Mouse (Mus musculus) thymus, adult 2 months (tissue): ENCODE data around the gene Ednrb.

Experiments
- CTCF ChIP-seq: fragments of 200-500 bp; IDR thresholded peaks from 2 replicates; pipeline ENCODE4 v1.5.1; 2012; ENCODE audit warnings: mild to moderate bottlenecking, control low read depth, low read length, moderate library complexity, borderline replicate concordance; ENCODE audit not compliant: control insufficient read depth, poor library complexity, insufficient read depth; ENCODE audit errors: extremely low read depth
- POLR2A ChIP-seq: fragments of 200-500 bp; IDR thresholded peaks from 2 replicates; pipeline ENCODE4 v1.6.1; 2012; ENCODE audit warnings: mild to moderate bottlenecking, low read length, control low read depth, moderate library complexity; ENCODE audit not compliant: control insufficient read depth, poor library complexity, insufficient read depth; ENCODE audit errors: extremely low read depth

DNA sequence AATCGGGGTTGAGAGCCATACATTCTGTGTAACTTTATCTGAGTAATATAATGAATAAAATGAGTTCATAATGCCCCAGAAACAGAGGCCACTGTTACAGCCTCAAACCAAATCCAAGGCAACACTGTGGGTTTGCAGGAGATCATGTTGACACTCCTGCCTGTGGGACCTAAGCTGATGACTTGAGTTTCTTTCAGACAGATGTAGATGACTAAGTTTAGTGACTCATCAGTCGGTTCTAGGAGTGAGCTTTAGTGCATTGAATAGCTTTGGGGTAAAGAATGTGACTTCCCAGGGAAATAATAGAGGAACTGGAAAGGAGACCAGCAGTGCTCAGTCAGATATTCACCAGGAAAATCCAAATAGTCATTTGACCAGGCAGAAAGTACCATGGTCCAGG lies 3.8 kb downstream of the Ednrb start:
- TF ChIP-seq CTCF: no peak
- TF ChIP-seq POLR2A: no peak
